Mouse (Mus musculus) small intestine, adult 2 months (tissue): ENCODE data around the gene Camta2. TPM values are rescaled to one million over a fixed set of nuclear protein-coding genes. Genes with fewer than 3 reads are reported as not detected.
A peak's percentile ranks its signal among the peaks of the same experiment; 100 is the strongest.

ENCODE experiments used
- H3K27ac ChIP-seq: fragments of 200-500 bp; 2 replicates; pipeline ENCODE4 v1.5.1; 2012; ENCODE audit warnings: low read depth, low read length, control low read depth, inconsistent platforms; ENCODE audit not compliant: insufficient read depth
- H3K27me3 ChIP-seq: fragments of 200-500 bp; 2 replicates; pipeline ENCODE4 v1.6.1; 2012; ENCODE audit warnings: mild to moderate bottlenecking, moderate library complexity, low read length, inconsistent platforms; ENCODE audit not compliant: control insufficient read depth, insufficient read depth
- H3K36me3 ChIP-seq: fragments of 200-500 bp; 2 replicates; pipeline ENCODE4 v1.6.1; 2012; ENCODE audit warnings: mild to moderate bottlenecking, low read length, control low read depth, inconsistent platforms; ENCODE audit not compliant: control insufficient read depth, insufficient read depth
- H3K4me1 ChIP-seq: fragments of 200-500 bp; 2 replicates; pipeline ENCODE4 v1.6.1; 2012; ENCODE audit warnings: low read length, inconsistent platforms, mixed read lengths; ENCODE audit not compliant: control insufficient read depth, insufficient read depth, insufficient read length
- H3K4me3 ChIP-seq: fragments of 200-500 bp; 2 replicates; pipeline ENCODE4 v1.5.1; 2012; ENCODE audit warnings: low read depth, mild to moderate bottlenecking, control low read depth, inconsistent platforms, low read length, moderate library complexity
- CTCF ChIP-seq: fragments of 200-500 bp; IDR thresholded peaks from 2 replicates; pipeline ENCODE4 v1.5.1; 2012; ENCODE audit warnings: low read depth, mild to moderate bottlenecking, control low read depth, inconsistent platforms, low read length, moderate library complexity, mixed read lengths; ENCODE audit not compliant: insufficient replicate concordance, insufficient read length; ENCODE audit errors: extremely low read depth
- POLR2A ChIP-seq: fragments of 200-500 bp; IDR thresholded peaks from 2 replicates; pipeline ENCODE4 v1.6.1; 2012; ENCODE audit warnings: low read depth, mild to moderate bottlenecking, control low read depth, inconsistent platforms, low read length, moderate library complexity
- WGBS: fragments of 180-500 bp; shearing (Covaris S2); methylation state at CpG from one replicate; pipeline ENCODE4 v1.1.7; 2018; 5-methylcytosine and 5-hydroxymethylcytosine counted together
- polyA plus RNA-seq: library from polyadenylated mRNA; depleted of rRNA; stranded (reverse); fragments of >200 nt; gene quantifications from 2 replicates; pipeline ENCODE4 v1.2.3, GENCODE M21; 2012

Camta2 gene
- polyA plus RNA-seq, 1 experiment, result 66.7 TPM

DNA sequence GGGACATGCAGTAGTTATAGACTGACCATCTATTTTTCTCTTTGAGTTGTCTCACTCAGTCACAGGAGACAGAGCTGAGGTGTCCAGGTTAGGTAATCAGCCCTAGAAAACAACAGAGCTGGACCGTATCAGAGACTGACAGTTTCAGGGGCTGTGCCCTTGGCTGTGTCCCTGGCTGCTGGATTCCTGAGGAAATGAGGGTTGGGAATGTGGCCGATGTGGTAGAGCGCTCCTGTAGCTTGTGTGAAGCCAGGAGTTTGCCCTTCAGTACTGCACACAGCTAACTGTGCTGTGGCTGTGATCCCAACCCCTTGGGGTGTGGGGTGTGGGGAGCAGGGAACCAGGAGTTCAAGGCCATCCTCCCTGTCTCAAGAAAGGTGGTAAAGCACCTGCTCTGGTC is 33.2 kb upstream of the Camta2 start:
- 96% methylated on average over 3 of the region's 3 CpGs for WGBS
- Histone ChIP-seq H3K27me3 (no peaks in the 10 kb centered on the region), H3K27ac (no peak overlapping the region), H3K36me3 (peaks cover 85% of the 10 kb centered on the region), H3K4me1 (no peaks in the 10 kb centered on the region), H3K4me3 (no peak overlapping the region)
- TF ChIP-seq POLR2A (no peak), CTCF (no peak)

DNA sequence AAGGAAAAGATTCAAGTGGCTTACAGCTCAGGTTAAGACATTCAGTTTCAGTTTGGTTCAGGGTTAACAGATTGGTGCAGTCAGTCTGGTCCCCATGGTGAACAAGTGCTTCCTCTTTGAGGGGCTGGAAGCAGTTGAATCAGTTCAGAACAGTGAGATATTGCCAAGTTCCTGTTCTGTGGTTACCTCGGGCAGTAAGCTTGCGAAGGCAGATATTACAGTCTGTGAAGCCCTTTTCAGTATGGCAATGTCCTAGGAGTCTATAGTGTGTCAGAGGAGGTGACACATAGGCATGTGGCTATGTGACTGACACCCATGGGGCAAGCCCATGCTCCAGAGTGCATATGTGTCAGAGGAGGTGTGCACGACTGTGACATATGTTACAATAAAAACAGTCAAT is 32.7 kb upstream of the Camta2 start:
- 82% methylated on average over 3 of the region's 3 CpGs for WGBS
- Histone ChIP-seq H3K4me3 (no peak overlapping the region), H3K4me1 (no peaks in the 10 kb centered on the region), H3K27me3 (no peaks in the 10 kb centered on the region), H3K27ac (no peak overlapping the region), H3K36me3 (peaks cover 84% of the 10 kb centered on the region)
- TF ChIP-seq CTCF, result no peak
- no peak for TF ChIP-seq POLR2A

DNA sequence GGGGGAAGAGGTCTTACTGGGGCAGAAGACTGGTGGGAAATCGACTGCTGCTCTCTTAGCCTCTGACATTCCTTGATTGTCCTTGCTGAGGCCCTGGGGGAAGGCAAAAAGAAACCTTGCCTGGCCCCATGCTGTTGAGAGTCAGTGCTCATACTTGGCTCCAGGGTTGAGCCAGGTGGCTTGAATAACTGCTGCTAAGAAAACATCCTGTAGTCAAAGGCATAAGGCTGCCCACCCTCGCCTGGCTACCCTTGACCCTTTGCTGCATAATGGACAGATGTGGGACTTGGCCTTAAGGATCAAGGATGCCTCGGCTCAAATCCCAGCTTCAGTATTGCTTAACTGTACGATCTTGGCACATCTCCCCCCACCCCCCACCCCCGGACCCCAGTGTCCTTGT is 30.6 kb upstream of the Camta2 start:
- Histone ChIP-seq H3K36me3 (peaks cover 72% of the 10 kb centered on the region), H3K27ac (no peak overlapping the region), H3K4me3 (no peak overlapping the region), H3K27me3 (no peaks in the 10 kb centered on the region), H3K4me1 (no peaks in the 10 kb centered on the region)
- TF ChIP-seq CTCF (no peak), POLR2A (no peak)
- 77% methylated on average over 5 of the region's 5 CpGs for WGBS

DNA sequence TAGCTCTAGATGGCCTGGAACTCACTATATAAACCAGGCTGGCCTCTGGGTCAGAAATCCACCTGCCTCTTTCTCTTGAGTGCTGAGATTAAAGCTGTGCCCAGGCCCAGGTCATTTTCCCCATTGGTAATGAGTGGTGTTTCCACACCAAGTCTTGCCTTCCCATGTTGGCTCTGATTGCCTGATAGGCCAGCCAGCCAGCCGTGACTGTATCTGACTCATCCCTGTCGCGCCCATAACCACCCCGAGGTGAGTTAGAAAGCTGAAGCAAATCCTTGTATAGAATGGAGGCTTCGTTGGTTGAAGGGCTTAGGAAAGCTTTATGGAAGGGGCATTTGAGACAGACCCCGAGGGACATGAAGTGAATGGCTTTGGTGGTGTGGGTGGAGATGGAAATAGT is 27.9 kb upstream of the Camta2 start:
- H3K36me3 ChIP-seq, result peaks cover 71% of the 10 kb centered on the region
- no peak overlapping the region for H3K4me3 ChIP-seq
- no peaks in the 10 kb centered on the region for H3K27me3 ChIP-seq
- H3K4me1 ChIP-seq, result peaks cover 2% of the 10 kb centered on the region; the same call in 1 of the 2 replicates
- 81% methylated on average over 6 of the region's 6 CpGs for WGBS
- TF ChIP-seq POLR2A, result no peak
- no peak overlapping the region for H3K27ac ChIP-seq

DNA sequence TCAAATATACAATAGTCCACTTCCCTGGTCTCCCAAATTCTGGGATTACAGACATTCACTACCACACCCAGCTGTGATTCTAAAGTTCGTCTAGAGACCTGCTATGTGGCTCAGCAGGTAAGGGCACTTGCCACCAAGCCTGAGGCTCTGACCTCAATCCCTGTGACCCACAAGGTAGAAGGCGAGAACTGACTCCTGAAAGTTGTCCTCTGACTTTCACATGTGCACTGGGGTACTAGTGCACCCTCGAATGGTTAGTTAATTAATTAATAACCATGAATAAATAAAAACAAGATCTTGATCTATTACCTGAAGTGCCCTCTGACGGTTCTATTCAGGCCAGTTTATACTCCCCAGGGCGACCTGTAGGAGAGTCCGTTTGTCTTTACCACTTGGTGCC is 25.3 kb upstream of the Camta2 start:
- Histone ChIP-seq H3K4me1 (peaks cover 2% of the 10 kb centered on the region; the same call in 1 of the 2 replicates), H3K36me3 (peaks cover 73% of the 10 kb centered on the region), H3K4me3 (no peak overlapping the region), H3K27ac (peak overlapping the region; percentile 33; the same call in 1 of the 2 replicates), H3K27me3 (no peaks in the 10 kb centered on the region)
- 39% methylated on average over 6 of the region's 6 CpGs for WGBS
- TF ChIP-seq CTCF (no peak), POLR2A (no peak)

DNA sequence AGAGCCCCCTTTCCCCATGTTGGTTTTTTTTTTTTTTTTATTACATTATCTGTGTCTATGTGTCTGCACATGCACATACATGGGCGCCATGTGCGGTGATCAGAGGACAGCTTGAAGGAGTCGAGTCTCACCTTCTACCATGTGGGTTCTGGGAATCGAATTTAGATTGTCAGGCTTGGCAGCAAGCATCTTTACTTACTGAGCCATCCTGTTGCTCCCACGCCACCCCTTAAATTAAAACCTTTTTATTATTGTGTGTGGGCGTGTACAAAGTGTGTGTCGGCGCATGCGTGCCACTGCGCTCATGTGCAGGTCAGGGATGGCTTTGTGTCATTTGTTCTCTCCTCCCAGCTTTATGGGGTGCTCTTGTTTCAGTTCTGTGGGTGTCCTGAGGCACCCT is 23.1 kb upstream of the Camta2 start:
- no peaks in the 10 kb centered on the region for H3K27me3 ChIP-seq
- TF ChIP-seq POLR2A (no peak), CTCF (no peak)
- peaks cover 73% of the 10 kb centered on the region for H3K36me3 ChIP-seq
- H3K4me1 ChIP-seq, result peaks cover 2% of the 10 kb centered on the region; the same call in 1 of the 2 replicates
- H3K4me3 ChIP-seq, result no peak overlapping the region
- H3K27ac ChIP-seq, result no peak overlapping the region
- 92% methylated on average over 10 of the region's 10 CpGs for WGBS

DNA sequence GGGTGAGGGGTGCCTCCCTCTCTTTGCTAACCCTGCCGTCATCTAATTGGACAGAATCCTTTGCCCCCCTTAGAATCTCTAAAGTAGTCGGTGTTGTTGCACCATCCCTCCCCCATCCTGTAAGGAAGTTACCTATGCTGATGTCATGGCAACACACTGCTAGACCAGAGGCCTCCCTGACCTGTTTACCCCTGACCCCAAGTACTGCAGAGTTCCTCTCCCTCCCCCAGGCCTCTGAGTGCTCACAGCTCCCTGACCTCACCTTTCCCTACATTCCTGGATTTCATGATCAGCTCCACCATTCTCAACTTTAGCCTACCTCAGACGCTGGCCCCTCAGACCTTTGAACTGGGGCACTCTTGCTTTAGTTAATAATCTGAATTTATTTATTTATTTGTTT is 18.2 kb upstream of the Camta2 start:
- Histone ChIP-seq H3K27ac (no peak overlapping the region), H3K4me3 (no peak overlapping the region), H3K36me3 (peaks cover 79% of the 10 kb centered on the region), H3K27me3 (no peaks in the 10 kb centered on the region), H3K4me1 (peaks cover 9% of the 10 kb centered on the region; the same call in 1 of the 2 replicates)
- 65% methylated on average over 3 of the region's 3 CpGs for WGBS
- TF ChIP-seq POLR2A (no peak), CTCF (no peak)

DNA sequence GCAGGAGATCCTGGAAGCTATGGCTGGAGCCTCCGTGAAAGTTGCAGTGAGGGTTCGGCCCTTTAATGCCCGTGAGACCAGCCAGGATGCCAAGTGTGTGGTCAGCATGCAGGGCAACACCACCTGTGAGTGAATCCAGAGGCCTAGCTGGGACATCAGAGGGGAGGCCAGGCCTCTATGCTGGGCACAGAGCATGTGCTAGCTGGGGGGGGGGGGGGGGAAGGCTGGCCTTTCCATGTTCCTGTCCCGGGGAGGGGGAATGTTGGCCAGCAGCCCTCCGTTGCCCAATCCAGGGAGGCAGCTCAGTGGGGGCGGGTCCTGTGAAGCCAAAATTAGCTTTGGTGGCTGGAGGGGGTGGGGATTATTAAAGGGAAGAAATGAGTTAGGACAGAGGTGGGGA is 14.9 kb upstream of the Camta2 start:
- H3K36me3 ChIP-seq, result peaks cover 49% of the 10 kb centered on the region
- no peak for TF ChIP-seq POLR2A
- TF ChIP-seq CTCF, result no peak
- no peak overlapping the region for H3K4me3 ChIP-seq
- no peak overlapping the region for H3K27ac ChIP-seq
- peaks cover 12% of the 10 kb centered on the region for H3K4me1 ChIP-seq
- H3K27me3 ChIP-seq, result no peaks in the 10 kb centered on the region
- WGBS, result 77% methylated on average over 6 of the region's 6 CpGs
